Mouse (Mus musculus) midbrain, embryonic 16.5 days (tissue): ENCODE measurements around the gene Sipa1l2. TPM values are rescaled to one million over a fixed set of nuclear protein-coding genes. Genes with fewer than 3 reads are reported as not detected.

Experiments
- ATAC-seq: fragments of 200-750 bp; cut with Nextera tagmentation; 2 replicates; pipeline ENCODE4 v1.8.0; 2017; ENCODE audit warnings: moderate TSS enrichment
- H3K27ac ChIP-seq: fragments of 300-500 bp; sonication (generic); 2 replicates; pipeline ENCODE4 v1.5.1; 2014; ENCODE audit warnings: mild to moderate bottlenecking, low read length, mixed read lengths
- H3K27me3 ChIP-seq: fragments of 300-500 bp; sonication (generic); 2 replicates; pipeline ENCODE4 v1.6.1; 2014; ENCODE audit warnings: low read depth, low read length, mixed read lengths; ENCODE audit not compliant: control insufficient read depth, insufficient read depth
- H3K36me3 ChIP-seq: fragments of 300-500 bp; sonication (generic); 2 replicates; pipeline ENCODE4 v1.6.1; 2014; ENCODE audit warnings: mild to moderate bottlenecking, low read length, moderate library complexity, mixed read lengths; ENCODE audit not compliant: control insufficient read depth, insufficient read depth
- H3K4me1 ChIP-seq: fragments of 300-500 bp; sonication (generic); 2 replicates; pipeline ENCODE4 v1.6.1; 2014; ENCODE audit warnings: mild to moderate bottlenecking, low read length, mixed read lengths; ENCODE audit not compliant: control insufficient read depth, insufficient read depth
- H3K4me2 ChIP-seq: fragments of 300-500 bp; sonication (generic); 2 replicates; pipeline ENCODE4 v1.6.1; 2014; ENCODE audit warnings: mild to moderate bottlenecking, low read length, mixed read lengths
- H3K4me3 ChIP-seq: fragments of 300-500 bp; sonication (generic); 2 replicates; pipeline ENCODE4 v1.5.1; 2014; ENCODE audit warnings: low read depth, mild to moderate bottlenecking, low read length, moderate library complexity, mixed read lengths
- H3K9ac ChIP-seq: fragments of 300-500 bp; sonication (generic); 2 replicates; pipeline ENCODE4 v1.6.1; 2014; ENCODE audit warnings: low read depth, low read length, mixed read lengths
- H3K9me3 ChIP-seq: fragments of 300-500 bp; sonication (generic); replicated peaks from 2 replicates; pipeline ENCODE4 v1.6.1; 2014; ENCODE audit warnings: mild to moderate bottlenecking, low read length, mixed read lengths; ENCODE audit not compliant: control insufficient read depth, poor library complexity, severe bottlenecking
- WGBS: fragments of 180-500 bp; shearing (Covaris S2); extraction: QIAGEN DNeasy Blood & Tissue Kit; methylation state at CpG from one replicate; pipeline ENCODE4 v1.1.7; 2014; 5-methylcytosine and 5-hydroxymethylcytosine counted together
- polyA plus RNA-seq: library from polyadenylated mRNA; unstranded; fragments of >200 nt; fragmentation: Nextera tagmentation; extraction: Ambion mirVana; gene quantifications from 2 replicates; pipeline ENCODE4 v1.2.1, GENCODE M21; 2015

Gene Sipa1l2
- polyA plus RNA-seq, 1 experiment from 2014 or later = 21.7 TPM

DNA sequence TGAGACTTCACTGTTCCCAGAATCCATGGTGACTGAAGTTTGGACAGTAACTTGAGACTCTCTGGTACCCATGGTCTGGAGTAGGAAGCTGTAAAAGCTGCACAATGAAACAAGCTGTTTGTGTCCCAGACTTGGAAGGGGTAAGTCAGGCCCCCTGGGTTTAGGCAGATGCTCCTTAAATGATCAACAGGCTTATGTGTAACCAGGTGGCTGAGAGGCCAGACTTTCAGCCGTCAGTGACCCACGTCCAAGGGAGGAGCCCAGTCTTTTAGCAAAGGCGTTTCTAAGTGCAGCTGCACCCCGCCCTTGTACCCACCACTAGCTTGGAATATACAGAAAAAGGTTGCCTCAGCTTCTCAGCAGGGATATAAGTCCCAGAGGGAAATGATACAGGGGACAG is 19.0 kb downstream of the Sipa1l2 start:
- Histone ChIP-seq H3K4me2 (no peak overlapping the region), H3K27ac (no peak overlapping the region)

DNA sequence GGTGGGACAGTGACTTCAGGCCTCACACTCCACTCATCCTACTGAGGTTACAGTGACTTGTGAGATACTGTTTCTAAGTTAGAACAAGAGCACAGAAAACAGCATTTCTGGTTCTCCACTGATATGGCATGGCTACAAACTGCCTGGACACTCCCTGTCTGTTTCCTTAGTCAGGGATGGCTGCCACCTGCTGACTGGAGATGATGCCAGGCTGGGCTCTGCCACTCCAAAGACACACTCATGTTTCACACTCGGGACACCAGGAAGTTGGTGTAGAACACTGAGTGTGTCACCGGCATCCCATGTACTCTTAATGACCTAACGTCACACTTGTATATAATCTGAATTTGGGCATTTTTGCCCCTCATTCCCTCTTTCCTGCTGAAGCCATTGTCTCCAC is 22.3 kb downstream of the Sipa1l2 start:
- Histone ChIP-seq H3K36me3 (no peaks in the 10 kb centered on the region), H3K4me2 (no peak overlapping the region), H3K27me3 (no peaks in the 10 kb centered on the region), H3K9ac (no peak overlapping the region), H3K27ac (no peak overlapping the region), H3K4me1 (peaks cover 13% of the 10 kb centered on the region), H3K4me3 (no peak overlapping the region), H3K9me3 (no peaks in the 10 kb centered on the region)
- no peak for ATAC-seq
- 85% methylated on average over 3 of the region's 3 CpGs for WGBS

More for the DNA sequence above, 19.0 kb downstream of the Sipa1l2 start:
- H3K4me1 ChIP-seq = peaks cover 5% of the 10 kb centered on the region
- no peaks in the 10 kb centered on the region for H3K36me3 ChIP-seq
- no peaks in the 10 kb centered on the region for H3K9me3 ChIP-seq
- no peak overlapping the region for H3K9ac ChIP-seq
- no peak for ATAC-seq
- H3K27me3 ChIP-seq = no peaks in the 10 kb centered on the region
- WGBS = 56% methylated on average over 4 of the region's 4 CpGs
- no peak overlapping the region for H3K4me3 ChIP-seq

DNA sequence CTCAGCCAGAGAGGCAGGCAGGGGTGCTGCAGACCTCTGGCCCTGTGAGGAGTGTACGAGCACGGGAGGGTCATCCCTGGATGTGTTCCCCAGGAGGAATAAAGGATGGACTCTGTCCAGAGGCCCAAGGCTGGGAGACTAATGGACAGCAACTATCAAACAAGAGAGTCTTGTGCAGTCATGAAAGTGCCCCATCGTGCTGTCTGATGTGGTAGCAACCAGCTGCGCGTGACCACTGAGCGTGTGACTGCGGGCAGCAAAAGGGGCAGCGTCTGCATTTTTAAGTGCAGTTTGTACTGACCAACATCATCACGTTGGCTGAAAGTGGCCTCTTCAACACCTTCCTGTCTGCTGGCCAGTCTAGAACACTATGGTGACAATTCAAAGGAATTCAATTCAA is 23.7 kb downstream of the Sipa1l2 start:
- no peaks in the 10 kb centered on the region for H3K27me3 ChIP-seq
- H3K9me3 ChIP-seq = no peaks in the 10 kb centered on the region
- H3K36me3 ChIP-seq = no peaks in the 10 kb centered on the region
- H3K27ac ChIP-seq = no peak overlapping the region
- H3K4me2 ChIP-seq = no peak overlapping the region
- H3K4me1 ChIP-seq = peaks cover 13% of the 10 kb centered on the region
- no peak overlapping the region for H3K4me3 ChIP-seq
- H3K9ac ChIP-seq = no peak overlapping the region
- WGBS = 92% methylated on average over 9 of the region's 9 CpGs
- ATAC-seq = no peak

DNA sequence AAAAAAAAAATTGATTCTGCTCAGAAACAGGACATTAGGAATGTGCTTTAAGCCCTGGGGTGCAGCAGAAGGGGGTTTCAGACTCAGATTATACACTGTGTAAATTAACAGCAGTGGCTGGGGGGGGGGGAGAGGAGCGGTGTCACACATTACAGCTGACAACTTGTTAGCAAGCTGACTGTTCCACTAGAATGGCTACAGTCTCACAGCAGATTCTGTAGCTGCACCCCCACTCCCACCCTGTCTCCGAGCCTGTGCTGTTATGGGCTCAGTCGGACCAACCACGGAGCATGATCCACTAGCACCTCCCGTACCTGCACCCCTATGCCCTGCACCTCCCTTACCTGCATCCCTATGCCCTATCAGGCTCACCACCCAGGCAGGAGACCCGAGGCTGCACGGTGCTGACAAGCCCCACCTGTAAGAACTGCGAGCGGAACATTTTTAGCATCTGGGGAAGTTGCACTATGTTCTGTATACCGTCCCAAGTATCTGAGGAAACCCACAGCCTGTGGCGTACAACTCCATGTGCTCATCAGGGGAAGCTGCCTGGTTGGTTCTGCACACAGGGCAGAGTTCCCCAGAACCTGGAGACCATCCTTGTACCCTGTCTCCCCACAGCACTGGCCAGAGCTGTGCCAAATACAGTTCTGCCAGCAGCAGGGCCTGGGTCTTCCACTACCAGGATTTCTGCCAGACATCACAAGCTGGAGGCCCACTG is 26.6 kb downstream of the Sipa1l2 start:
- no peak overlapping the region for H3K4me2 ChIP-seq
- 0 out of 2 replicates have a peak, but pooled peaks have one; percentile 12 for ATAC-seq
- H3K27me3 ChIP-seq = no peaks in the 10 kb centered on the region
- H3K4me1 ChIP-seq = peaks cover 9% of the 10 kb centered on the region
- 84% methylated on average over 11 of the region's 11 CpGs for WGBS
- no peaks in the 10 kb centered on the region for H3K9me3 ChIP-seq
- H3K9ac ChIP-seq = 0 out of 2 replicates have a peak overlapping the region, but pooled peaks have one; percentile 16
- H3K27ac ChIP-seq = no peak overlapping the region
- no peaks in the 10 kb centered on the region for H3K36me3 ChIP-seq
- no peak overlapping the region for H3K4me3 ChIP-seq

DNA sequence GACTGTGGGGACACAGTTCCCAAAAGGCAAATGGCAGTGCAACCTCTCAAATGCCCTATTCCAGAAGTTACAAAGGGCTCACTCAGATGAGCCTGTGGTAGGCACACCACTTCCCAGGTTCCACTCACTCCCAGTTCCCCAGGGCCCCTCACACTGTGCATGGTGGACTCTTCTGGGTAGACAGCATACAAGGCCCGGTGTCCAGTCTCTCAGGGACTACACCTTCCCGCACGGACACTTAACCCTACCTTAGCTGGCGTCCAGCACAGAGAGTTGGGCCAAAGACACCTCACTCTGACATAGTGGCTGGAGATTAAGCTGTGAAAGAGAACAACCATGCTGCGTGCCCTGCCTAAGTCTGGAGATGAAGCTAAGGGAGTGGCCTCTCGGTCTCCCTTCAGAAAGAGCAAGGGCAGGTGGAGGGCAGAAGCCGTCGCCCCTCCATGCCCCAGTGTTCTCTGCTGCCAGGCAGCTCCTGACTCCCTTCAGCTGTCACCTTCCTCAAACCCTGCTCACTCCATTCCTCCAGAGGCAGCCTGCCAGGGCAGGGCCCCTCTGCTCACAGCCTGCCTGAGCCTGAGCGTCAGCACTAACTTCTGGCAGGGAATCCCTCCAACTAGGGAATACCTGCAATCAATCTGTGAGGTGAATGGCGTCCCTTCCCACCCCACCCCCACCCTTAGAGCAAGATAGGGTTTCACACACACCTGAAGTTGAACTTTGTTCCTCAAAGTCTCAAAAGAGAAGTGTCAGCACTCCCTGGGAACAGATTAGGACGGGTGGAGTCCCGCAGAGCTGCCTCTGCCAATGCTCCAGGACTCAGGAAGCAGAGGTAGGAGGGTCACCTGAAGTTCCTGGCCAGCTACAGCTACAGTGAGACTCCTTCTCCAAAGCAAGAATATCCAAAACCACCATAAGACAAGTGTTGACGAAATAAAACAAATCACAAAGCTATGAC is 30.3 kb downstream of the Sipa1l2 start:
- Histone ChIP-seq H3K27ac (no peak overlapping the region), H3K4me2 (no peak overlapping the region), H3K9ac (no peak overlapping the region), H3K36me3 (no peaks in the 10 kb centered on the region), H3K9me3 (no peaks in the 10 kb centered on the region), H3K4me3 (no peak overlapping the region), H3K4me1 (peaks cover 7% of the 10 kb centered on the region), H3K27me3 (no peaks in the 10 kb centered on the region)
- 79% methylated on average over 13 of the region's 13 CpGs for WGBS
- ATAC-seq = no peak

DNA sequence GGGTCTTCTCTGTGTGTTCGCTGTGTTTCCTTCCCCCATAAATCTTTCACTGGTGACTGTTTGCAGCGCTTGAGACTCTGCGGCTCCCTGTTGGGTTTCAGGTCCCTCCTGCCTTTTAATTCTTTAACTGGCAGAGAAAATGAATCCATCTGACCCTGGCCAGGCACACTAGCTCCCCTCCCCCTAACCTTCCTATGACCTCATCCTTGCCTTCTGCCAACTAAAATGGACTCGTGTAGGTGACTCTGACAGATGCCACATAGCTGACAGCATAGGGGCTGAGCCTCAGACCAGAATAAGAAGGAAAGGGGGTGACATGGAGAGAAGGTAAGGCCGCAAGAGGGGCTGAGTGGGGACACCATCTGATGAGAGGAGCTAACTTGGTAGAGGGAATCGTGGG is 31.3 kb downstream of the Sipa1l2 start:
- Histone ChIP-seq H3K4me3 (no peak overlapping the region), H3K27me3 (no peaks in the 10 kb centered on the region), H3K4me1 (peaks cover 9% of the 10 kb centered on the region), H3K36me3 (no peaks in the 10 kb centered on the region), H3K9ac (no peak overlapping the region; the same call in 1 of the 2 replicates), H3K4me2 (no peak overlapping the region), H3K9me3 (no peaks in the 10 kb centered on the region), H3K27ac (no peak overlapping the region)
- no peak for ATAC-seq
- 76% methylated on average over 6 of the region's 6 CpGs for WGBS

DNA sequence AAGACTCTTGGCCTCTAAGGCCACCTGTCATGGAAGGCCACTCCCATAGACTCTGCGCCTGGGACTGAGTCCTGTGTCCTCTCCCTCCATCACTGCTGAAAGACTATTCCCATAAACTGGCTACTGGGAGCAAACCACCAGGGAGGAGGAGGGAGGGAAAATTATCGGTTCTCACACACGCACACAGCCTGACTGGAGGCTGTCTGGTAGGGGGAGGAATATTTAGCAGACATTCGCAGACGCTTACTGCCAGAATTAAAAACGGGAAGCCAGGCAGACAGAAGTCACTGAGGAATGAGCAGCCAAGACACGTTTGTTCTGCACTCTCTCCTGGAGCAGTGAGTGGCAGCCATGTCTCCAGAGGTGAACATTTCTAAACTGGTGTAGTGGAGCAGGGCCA is 35.9 kb downstream of the Sipa1l2 start:
- peaks cover 43% of the 10 kb centered on the region for H3K4me1 ChIP-seq
- no peak overlapping the region for H3K27ac ChIP-seq
- no peak overlapping the region for H3K4me2 ChIP-seq

DNA sequence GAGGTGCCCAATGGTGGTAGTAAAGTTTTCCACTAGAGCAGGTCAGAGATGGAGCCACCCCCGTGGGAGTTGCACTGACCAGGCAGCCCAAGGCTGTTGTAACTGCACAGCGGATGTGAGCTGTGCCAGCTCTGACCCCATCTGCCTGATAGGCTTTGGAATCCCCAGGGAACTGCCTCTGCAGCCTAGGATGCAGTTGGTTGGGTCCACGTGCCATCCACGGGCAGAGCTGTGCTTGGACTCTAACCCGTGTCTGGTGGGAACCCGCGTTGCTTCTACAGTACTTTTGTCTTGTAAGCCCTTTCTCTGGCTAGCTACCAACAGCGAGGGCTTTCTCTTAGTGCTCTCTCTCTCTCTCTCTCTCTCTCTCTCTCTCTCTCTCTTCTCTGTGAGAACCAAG is 36.7 kb downstream of the Sipa1l2 start:
- no peak overlapping the region for H3K4me2 ChIP-seq
- H3K9me3 ChIP-seq = no peaks in the 10 kb centered on the region
- H3K27ac ChIP-seq = no peak overlapping the region
- no peaks in the 10 kb centered on the region for H3K36me3 ChIP-seq
- H3K27me3 ChIP-seq = no peaks in the 10 kb centered on the region
- H3K9ac ChIP-seq = no peak overlapping the region
- H3K4me3 ChIP-seq = no peak overlapping the region
- whole genome bisulfite sequencing = 61% methylated on average over 8 of the region's 8 CpGs
- peaks cover 51% of the 10 kb centered on the region for H3K4me1 ChIP-seq
- no peak for ATAC-seq

More for the DNA sequence above, 35.9 kb downstream of the Sipa1l2 start:
- no peak overlapping the region for H3K9ac ChIP-seq
- no peak overlapping the region for H3K4me3 ChIP-seq
- no peaks in the 10 kb centered on the region for H3K36me3 ChIP-seq
- H3K27me3 ChIP-seq = no peaks in the 10 kb centered on the region
- 38% methylated on average over 7 of the region's 7 CpGs for WGBS
- no peak for ATAC-seq
- H3K9me3 ChIP-seq = no peaks in the 10 kb centered on the region

DNA sequence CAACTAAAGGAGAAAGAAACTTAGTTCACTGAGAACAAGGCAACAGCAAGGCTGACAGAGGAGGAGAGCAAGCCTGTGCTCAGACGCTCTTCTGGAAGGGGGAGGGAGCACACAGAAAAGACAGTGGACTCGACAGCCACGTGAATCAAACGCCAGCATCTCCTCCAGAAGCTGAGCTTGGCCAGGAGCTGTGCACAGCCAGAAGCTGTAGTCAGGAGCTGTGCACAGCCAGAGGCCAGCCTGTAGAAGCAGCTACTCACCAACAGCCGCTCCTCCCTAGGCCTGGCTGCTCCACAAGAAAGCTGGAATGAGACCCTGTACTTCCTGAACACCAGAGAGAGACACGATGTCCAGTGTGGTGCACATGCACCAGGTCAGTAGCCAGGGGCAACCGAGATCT is 37.4 kb downstream of the Sipa1l2 start:
- Histone ChIP-seq H3K9me3 (no peaks in the 10 kb centered on the region), H3K27ac (peak overlapping the region; percentile 19; the same call in 1 of the 2 replicates), H3K4me1 (peaks cover 58% of the 10 kb centered on the region), H3K36me3 (no peaks in the 10 kb centered on the region), H3K9ac (0 out of 2 replicates have a peak overlapping the region, but pooled peaks have one; percentile 18), H3K4me3 (no peak overlapping the region), H3K4me2 (no peak overlapping the region), H3K27me3 (no peaks in the 10 kb centered on the region)
- ATAC-seq = no peak
- 35% methylated on average over 7 of the region's 7 CpGs for WGBS
